Mouse (Mus musculus) MEL (cell line): Measurements from ENCODE around the gene Daam2. TPM values are rescaled to one million over a fixed set of nuclear protein-coding genes. Genes with fewer than 3 reads are reported as not detected.

ENCODE experiments used
- DNase-seq: peaks from one replicate; pipeline ENCODE4 v3.0.0; 2011; ENCODE audit warnings: low read depth, low spot score
- H3K27ac ChIP-seq: 2 replicates; pipeline ENCODE4 v1.5.1; 2012; ENCODE audit warnings: low read depth, mild to moderate bottlenecking, control low read depth, low read length, moderate library complexity; ENCODE audit not compliant: control insufficient read depth
- H3K27me3 ChIP-seq, 2 experiments: fragments of 150-350 bp in 1 of 2; sonication (generic) in 1 of 2; 2 replicates each; pipeline ENCODE4 v1.6.1; 2012; ENCODE audit warnings: low read length in 2 of 2, mild to moderate bottlenecking in 2 of 2, improper control_type of control experiment in 1 of 2, moderate library complexity in 1 of 2; ENCODE audit not compliant: insufficient read depth in 2 of 2, control insufficient read depth in 1 of 2
- H3K36me3 ChIP-seq, 2 experiments: 2 replicates each; pipeline ENCODE4 v1.6.1; 2012 to 2014; ENCODE audit warnings: low read length in 2 of 2, improper control_type of control experiment in 1 of 2, inconsistent platforms in 1 of 2, mild to moderate bottlenecking in 1 of 2; ENCODE audit not compliant: insufficient read depth in 2 of 2, control insufficient read depth in 1 of 2
- H3K4me1 ChIP-seq, 2 experiments: fragments of 150-350 bp in 1 of 2; sonication (generic) in 1 of 2; 2 replicates each; pipeline ENCODE4 v1.6.1; 2012; ENCODE audit warnings: low read length in 2 of 2, improper control_type of control experiment in 1 of 2, mild to moderate bottlenecking in 1 of 2; ENCODE audit not compliant: insufficient read depth in 2 of 2, control insufficient read depth in 1 of 2
- H3K4me3 ChIP-seq, 2 experiments: fragments of 150-350 bp in 1 of 2; sonication (generic) in 1 of 2; 2 replicates each; pipeline ENCODE4 v1.5.1; 2012; ENCODE audit warnings: low read depth in 2 of 2, low read length in 2 of 2, mild to moderate bottlenecking in 2 of 2, moderate library complexity in 2 of 2, control low read depth in 1 of 2, improper control_type of control experiment in 1 of 2; ENCODE audit not compliant: control insufficient read depth in 1 of 2, insufficient read depth in 1 of 2
- H3K79me2 ChIP-seq: 2 replicates; pipeline ENCODE4 v1.6.1; 2012; ENCODE audit warnings: mild to moderate bottlenecking, low read length, moderate library complexity; ENCODE audit not compliant: control insufficient read depth, poor library complexity, insufficient read depth
- H3K9ac ChIP-seq: 2 replicates; pipeline ENCODE4 v1.6.1; 2012; ENCODE audit warnings: low read depth, mild to moderate bottlenecking, control low read depth, low read length, moderate library complexity; ENCODE audit not compliant: control insufficient read depth, poor library complexity, severe bottlenecking
- H3K9me3 ChIP-seq: fragments of 150-350 bp; sonication (generic); replicated peaks from 2 replicates; pipeline ENCODE4 v1.6.1; 2012; ENCODE audit warnings: mild to moderate bottlenecking, low read length, improper control_type of control experiment, moderate library complexity; ENCODE audit not compliant: insufficient read depth
- CHD1 ChIP-seq: IDR thresholded peaks from 2 replicates; pipeline ENCODE4 v1.6.1; 2012; ENCODE audit warnings: low read depth, mild to moderate bottlenecking, inconsistent platforms, low read length, improper control_type of control experiment
- CTCF ChIP-seq, 3 experiments: IDR thresholded peaks in 2 of 3; conservative IDR thresholded peaks in 1 of 3; 2 replicates each; pipeline ENCODE4 v1.5.1; 2011 to 2012; ENCODE audit warnings: low read length in 3 of 3, low read depth in 2 of 3, mild to moderate bottlenecking in 2 of 3, improper control_type of control experiment in 1 of 3, inconsistent platforms in 1 of 3, mixed read lengths in 1 of 3, moderate library complexity in 1 of 3; ENCODE audit not compliant: control insufficient read depth in 1 of 3, insufficient read depth in 1 of 3, poor library complexity in 1 of 3, severe bottlenecking in 1 of 3
- ELF1 ChIP-seq: IDR thresholded peaks from 2 replicates; pipeline ENCODE4 v1.6.1; 2014; ENCODE audit warnings: low read depth, mild to moderate bottlenecking, inconsistent platforms, low read length, improper control_type of control experiment, moderate library complexity
- EP300 ChIP-seq, 2 experiments: IDR thresholded peaks; 2 replicates each; pipeline ENCODE4 v1.6.1; 2011; ENCODE audit warnings: improper control_type of control experiment in 2 of 2, low read length in 2 of 2, low read depth in 1 of 2, mild to moderate bottlenecking in 1 of 2
- ETS1 ChIP-seq: IDR thresholded peaks from 2 replicates; pipeline ENCODE4 v1.6.1; 2012; ENCODE audit warnings: low read depth, mild to moderate bottlenecking, inconsistent platforms, low read length, improper control_type of control experiment, moderate library complexity
- GABPA ChIP-seq: IDR thresholded peaks from 2 replicates; pipeline ENCODE4 v1.6.1; 2012; ENCODE audit warnings: low read depth, mild to moderate bottlenecking, inconsistent platforms, low read length, improper control_type of control experiment, moderate library complexity
- GATA1 ChIP-seq: IDR thresholded peaks from 2 replicates; pipeline ENCODE4 v1.6.1; 2011; ENCODE audit warnings: low read depth, low read length, improper control_type of control experiment
- HCFC1 ChIP-seq: IDR thresholded peaks from 2 replicates; pipeline ENCODE4 v1.6.1; 2012; ENCODE audit warnings: low read depth, mild to moderate bottlenecking, inconsistent platforms, low read length, improper control_type of control experiment, moderate library complexity
- JUND ChIP-seq: IDR thresholded peaks from 2 replicates; pipeline ENCODE4 v1.6.1; 2011; ENCODE audit warnings: low read depth, mild to moderate bottlenecking, improper control_type of control experiment, low read length
- KAT2A ChIP-seq: conservative IDR thresholded peaks from 2 replicates; pipeline ENCODE4 v1.6.1; 2012; ENCODE audit warnings: low read depth, low read length, improper control_type of control experiment, inconsistent platforms
- MAX ChIP-seq: IDR thresholded peaks from 2 replicates; pipeline ENCODE4 v1.6.1; 2011; ENCODE audit warnings: low read length, improper control_type of control experiment
- MAZ ChIP-seq: IDR thresholded peaks from 2 replicates; pipeline ENCODE4 v1.6.1; 2012; ENCODE audit warnings: low read depth, mild to moderate bottlenecking, inconsistent platforms, low read length, improper control_type of control experiment
- MEF2A ChIP-seq: IDR thresholded peaks from 2 replicates; pipeline ENCODE4 v1.6.1; 2014; ENCODE audit warnings: low read depth, mild to moderate bottlenecking, inconsistent platforms, low read length, improper control_type of control experiment; ENCODE audit not compliant: poor library complexity, insufficient replicate concordance, severe bottlenecking; ENCODE audit errors: extremely low read depth
- MXI1 ChIP-seq: IDR thresholded peaks from 2 replicates; pipeline ENCODE4 v1.6.1; 2011; ENCODE audit warnings: mild to moderate bottlenecking, low read depth, low read length, improper control_type of control experiment
- MYC ChIP-seq: IDR thresholded peaks from 2 replicates; pipeline ENCODE4 v1.6.1; 2011; ENCODE audit warnings: low read depth, mild to moderate bottlenecking, low read length, improper control_type of control experiment, moderate library complexity
- NRF1 ChIP-seq: IDR thresholded peaks from 2 replicates; pipeline ENCODE4 v1.6.1; 2014; ENCODE audit warnings: low read depth, mild to moderate bottlenecking, inconsistent platforms, low read length, improper control_type of control experiment, moderate library complexity; ENCODE audit not compliant: poor library complexity, insufficient read depth, severe bottlenecking
- POLR2AphosphoS2 ChIP-seq: IDR thresholded peaks from 2 replicates; pipeline ENCODE4 v1.6.1; 2011; ENCODE audit warnings: low read length, improper control_type of control experiment
- POLR2AphosphoS5 ChIP-seq: IDR thresholded peaks from 2 replicates; pipeline ENCODE4 v1.6.1; 2012; ENCODE audit warnings: low read depth, borderline replicate concordance, mild to moderate bottlenecking, inconsistent platforms, low read length, moderate library complexity, mixed read lengths
- RAD21 ChIP-seq: IDR thresholded peaks from 2 replicates; pipeline ENCODE4 v1.6.1; 2011; ENCODE audit warnings: mild to moderate bottlenecking, low read depth, low read length, improper control_type of control experiment
- SIN3A ChIP-seq: IDR thresholded peaks from 2 replicates; pipeline ENCODE4 v1.6.1; 2012; ENCODE audit warnings: low read length, improper control_type of control experiment, inconsistent platforms
- TAL1 ChIP-seq: IDR thresholded peaks from 2 replicates; pipeline ENCODE4 v1.6.1; 2012; ENCODE audit warnings: mild to moderate bottlenecking, inconsistent platforms, low read length, moderate library complexity, mixed read lengths
- TCF12 ChIP-seq: IDR thresholded peaks from 2 replicates; pipeline ENCODE4 v1.6.1; 2014; ENCODE audit warnings: low read depth, mild to moderate bottlenecking, inconsistent platforms, low read length, improper control_type of control experiment, moderate library complexity
- UBTF ChIP-seq: IDR thresholded peaks from 2 replicates; pipeline ENCODE4 v1.6.1; 2012; ENCODE audit warnings: low read depth, mild to moderate bottlenecking, inconsistent platforms, low read length, improper control_type of control experiment, moderate library complexity, borderline replicate concordance; ENCODE audit not compliant: insufficient read depth
- ZC3H11A ChIP-seq: IDR thresholded peaks from 2 replicates; pipeline ENCODE4 v1.6.1; 2012; ENCODE audit warnings: low read depth, mild to moderate bottlenecking, inconsistent platforms, low read length, improper control_type of control experiment
- ZMIZ1 ChIP-seq: IDR thresholded peaks from 2 replicates; pipeline ENCODE4 v1.6.1; 2012; ENCODE audit warnings: low read depth, mild to moderate bottlenecking, inconsistent platforms, low read length, improper control_type of control experiment, moderate library complexity
- ZNF384 ChIP-seq: IDR thresholded peaks from 2 replicates; pipeline ENCODE4 v1.6.1; 2012; ENCODE audit warnings: low read depth, mild to moderate bottlenecking, inconsistent platforms, low read length, improper control_type of control experiment
- polyA plus RNA-seq, 2 experiments: library from polyadenylated mRNA; stranded (reverse) in 1 of 2; unstranded in 1 of 2; fragments of >175 nt in 1 of 2; fragments of >200 nt in 1 of 2; gene quantifications; 2 replicates each; pipeline versions ENCODE4 v1.2.1 to v1.2.4; 2012; ENCODE audit warnings: low replicate concordance in 2 of 2, low read depth in 1 of 2; ENCODE audit not compliant: insufficient read length in 2 of 2, insufficient read depth in 1 of 2, missing spikeins in 1 of 2
- total RNA-seq: library from RNA; depleted of rRNA; stranded (reverse); fragments of 300-350 nt; gene quantifications from 2 replicates; pipeline ENCODE4 v1.2.3, GENCODE M21; 2012

The Daam2 gene
- total and polyA plus RNA-seq, 3 experiments, result 0.04 to 0.28 TPM; not detected in 1

GRCm38 (mm10) chr17:49457833-49458232 is 106.3 kb downstream of the Daam2 start:
- DNase-seq, result peak; percentile 36
- peaks cover 0 to 5% of the 10 kb centered on the region in 2 experiments; a peak in 2 of 4 replicates for H3K4me1 ChIP-seq
- H3K9me3 ChIP-seq, result no peaks in the 10 kb centered on the region
- no peaks in the 10 kb centered on the region for H3K36me3 ChIP-seq
- no peaks in the 10 kb centered on the region for H3K27me3 ChIP-seq
- no peak overlapping the region for H3K9ac ChIP-seq
- H3K27ac ChIP-seq, result no peak overlapping the region
- TF ChIP-seq NRF1 (no peak), ZNF384 (no peak), EP300 (IDR thresholded peaks at IDR 0.05; ENCODE audit: low read depth in 1 of 2, low read length in 2 of 2) (peak; percentile 62 to 75), RAD21 (no peak), ETS1 (0 out of 2 replicates have a peak, but pooled peaks have one; percentile 32), POLR2AphosphoS2 (no peak), HCFC1 (no peak), GATA1 (0 out of 2 replicates have a peak, but pooled peaks have one; percentile 27), POLR2AphosphoS5 (no peak), TAL1 (peak; percentile 24; the same call in 1 of the 2 replicates), SIN3A (no peak), MXI1 (no peak), TCF12 (peak; percentile 71; the same call in 1 of the 2 replicates), CTCF (IDR thresholded peaks at IDR 0.05 in 2 of 3, conservative IDR thresholded peaks at IDR 0.05 in 1 of 3; ENCODE audit: control insufficient read depth in 1 of 3, insufficient read depth in 1 of 3, low read depth in 2 of 3, low read length in 3 of 3, poor library complexity in 1 of 3, severe bottlenecking in 1 of 3) (no peak), ELF1 (no peak)
- TF ChIP-seq, all 39 proteins: peak for 5
- Histone ChIP-seq H3K4me3 (no peak overlapping the region), H3K79me2 (no peaks in the 10 kb centered on the region)

DNA sequence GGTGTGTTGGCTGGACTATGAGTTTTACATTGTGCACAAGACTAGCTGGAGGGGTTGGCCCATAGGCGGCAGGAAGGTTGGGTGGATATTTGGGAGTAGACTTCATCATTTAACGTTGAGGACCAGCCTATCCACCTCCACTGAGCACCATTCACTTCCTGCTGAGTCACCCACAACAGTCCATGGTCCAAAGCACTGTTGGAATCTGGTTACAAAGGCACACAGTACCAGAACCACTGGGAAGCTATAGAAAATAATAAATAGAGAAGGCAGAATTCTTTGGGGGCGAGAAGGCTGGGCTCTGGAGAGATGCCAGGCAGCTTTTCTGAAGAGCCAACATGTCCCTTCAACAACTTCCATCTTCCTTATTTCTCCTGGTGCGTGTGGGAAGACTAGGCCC is 107.8 kb downstream of the Daam2 start:
- H3K9me3 ChIP-seq, result no peaks in the 10 kb centered on the region
- DNase-seq, result no peak
- H3K27ac ChIP-seq, result no peak overlapping the region
- no peak overlapping the region for H3K4me3 ChIP-seq
- no peaks in the 10 kb centered on the region for H3K79me2 ChIP-seq
- TF ChIP-seq UBTF (no peak), MAZ (no peak), KAT2A (no peak), MEF2A (no peak), ZMIZ1 (no peak), CHD1 (no peak), RAD21 (no peak), ELF1 (no peak), JUND (no peak), ETS1 (no peak), MYC (no peak), MAX (no peak), TAL1 (no peak), GABPA (no peak), ZC3H11A (no peak)
- H3K4me1 ChIP-seq, result peaks cover 0 to 5% of the 10 kb centered on the region in 2 experiments; a peak in 2 of 4 replicates
- no peak overlapping the region for H3K9ac ChIP-seq
- H3K27me3 ChIP-seq, result no peaks in the 10 kb centered on the region
- H3K36me3 ChIP-seq, result no peaks in the 10 kb centered on the region
